Mouse (Mus musculus): ENCODE measurements around the gene Cd93.

The Cd93 gene

DNA sequence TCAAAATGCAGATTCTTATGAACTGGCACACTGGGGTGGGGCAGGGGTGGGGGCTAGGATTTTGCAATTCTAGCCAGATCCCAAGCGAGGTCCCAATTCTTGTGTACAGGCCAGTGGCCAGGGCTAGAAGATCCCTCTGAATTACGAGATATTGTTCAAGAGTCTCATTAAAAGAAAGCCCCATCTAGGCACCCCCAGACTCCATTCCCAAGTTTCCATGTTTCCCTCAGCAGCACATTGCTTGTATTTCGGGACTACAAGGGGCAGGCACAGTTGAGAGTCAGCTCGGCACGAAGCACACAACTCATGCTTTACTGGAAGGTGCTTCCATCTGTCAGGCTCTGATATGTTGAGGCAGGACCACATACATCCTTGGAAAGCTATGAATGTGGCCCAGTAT lies 38.5 kb downstream of the Cd93 start:
- DNase-seq (ENCODE audit: low read depth, low spot score), result no peak

DNA sequence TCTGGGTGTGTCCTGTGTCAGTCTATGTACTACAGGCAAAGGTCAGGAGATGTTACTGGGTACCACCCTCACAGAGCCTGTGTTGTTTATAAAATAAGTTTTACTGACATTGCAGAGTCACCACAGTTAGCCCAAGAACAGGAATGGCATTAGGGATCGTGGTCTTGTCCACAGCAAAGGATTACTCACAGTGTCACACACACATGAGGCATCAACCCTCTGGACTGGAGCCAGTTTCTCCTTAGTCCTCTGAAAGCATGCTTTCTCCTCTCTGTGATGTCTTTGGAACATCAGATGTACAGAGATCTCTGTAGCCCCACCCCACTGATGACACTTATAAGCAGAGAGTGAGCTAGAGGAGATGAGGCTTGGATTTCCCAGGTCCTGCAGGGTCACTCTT lies 41.1 kb downstream of the Cd93 start:
- DNase-seq (ENCODE audit: low read depth, low spot score), result no peak

DNA sequence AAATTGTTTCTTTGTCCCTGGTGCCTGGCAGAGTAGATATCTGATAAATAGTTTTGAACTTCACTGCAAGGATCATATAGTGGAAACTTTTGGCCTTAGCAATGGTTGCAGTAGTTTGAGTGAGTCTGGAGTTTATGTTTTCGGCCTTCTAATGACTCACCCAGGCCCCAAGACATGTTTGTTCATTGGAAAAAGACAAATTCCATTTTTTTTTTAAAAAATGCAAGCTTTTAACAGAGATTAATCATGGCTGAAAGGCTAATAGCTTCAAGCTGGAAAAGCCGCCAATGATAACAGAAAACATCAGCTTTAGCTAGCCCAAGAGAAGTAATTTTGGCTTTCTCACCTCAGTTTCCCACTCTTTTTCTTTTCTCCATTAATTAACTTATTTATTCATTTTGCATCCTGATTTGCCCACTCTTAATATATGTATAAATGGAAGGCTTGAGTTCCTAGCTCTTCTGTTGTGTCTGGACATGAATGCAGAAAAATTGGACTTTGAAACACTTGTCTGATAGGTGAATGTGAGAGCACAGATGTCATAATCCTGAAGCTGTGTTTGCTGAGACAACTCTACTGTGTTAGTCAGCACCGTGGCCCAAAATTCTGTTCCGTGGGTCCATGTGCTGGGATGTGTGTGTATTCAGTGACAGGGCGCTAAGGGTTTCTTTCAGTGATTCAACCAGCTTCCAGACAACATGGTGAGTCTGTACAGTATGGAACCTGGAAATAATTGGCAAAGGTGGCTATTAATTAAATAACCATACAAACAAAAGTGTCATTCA lies 44.3 kb downstream of the Cd93 start:
- no peak for DNase-seq (ENCODE audit: low read depth, low spot score)

DNA sequence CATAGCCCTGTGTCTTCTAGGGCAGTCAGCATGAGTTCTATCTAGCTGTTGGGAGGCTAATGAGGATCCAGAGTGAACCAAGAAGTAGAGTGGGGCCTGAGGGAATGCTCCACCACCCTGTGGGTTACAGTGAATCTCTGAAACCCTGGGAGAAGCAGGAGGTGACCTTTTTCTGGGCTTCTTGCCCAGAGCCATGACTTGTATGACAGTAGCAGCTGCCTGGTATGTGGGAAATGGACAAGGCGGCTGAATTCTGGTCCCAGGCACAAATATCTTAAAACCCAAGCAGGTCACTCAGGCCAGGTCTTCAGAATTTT lies 45.6 kb downstream of the Cd93 start:
- DNase-seq (ENCODE audit: low read depth, low spot score), result no peak

DNA sequence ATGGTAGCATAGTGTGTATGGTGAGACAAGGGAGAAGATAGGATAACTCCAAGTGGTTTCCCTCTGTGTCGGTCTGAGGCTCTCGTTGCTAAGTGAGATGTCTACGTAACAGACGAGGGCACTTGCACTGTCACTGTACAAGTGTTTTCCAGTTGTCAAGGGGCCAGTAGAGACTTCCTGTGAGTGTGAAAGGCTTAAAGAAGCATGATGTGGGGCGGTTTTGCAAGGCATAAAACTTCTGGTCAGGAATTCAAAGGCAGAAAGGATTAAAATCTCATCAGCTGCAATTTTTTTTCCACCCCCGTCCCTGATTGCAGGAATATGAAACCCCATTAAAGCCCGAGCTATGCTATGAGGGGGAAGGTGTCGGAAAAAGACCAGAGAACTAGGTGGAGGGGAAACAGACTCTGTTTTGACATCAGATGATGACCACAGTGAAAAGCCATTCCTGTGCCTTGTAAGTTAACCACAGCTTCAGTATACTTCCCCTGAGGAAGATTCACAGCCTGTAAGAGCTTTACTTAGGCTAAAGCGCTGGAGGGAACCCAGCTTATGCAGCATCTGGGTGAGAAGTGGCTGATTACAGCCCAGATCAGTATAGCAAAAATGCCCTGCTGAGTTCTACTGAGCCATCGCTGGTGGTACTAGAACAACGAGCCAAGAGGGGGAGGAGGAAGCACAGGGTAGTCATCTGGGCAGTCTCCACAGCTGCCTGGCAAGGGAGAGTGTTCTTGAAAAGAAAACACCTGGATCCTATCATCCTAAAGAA lies 46.2 kb downstream of the Cd93 start:
- DNase-seq (ENCODE audit: low read depth, low spot score), result no peak

DNA sequence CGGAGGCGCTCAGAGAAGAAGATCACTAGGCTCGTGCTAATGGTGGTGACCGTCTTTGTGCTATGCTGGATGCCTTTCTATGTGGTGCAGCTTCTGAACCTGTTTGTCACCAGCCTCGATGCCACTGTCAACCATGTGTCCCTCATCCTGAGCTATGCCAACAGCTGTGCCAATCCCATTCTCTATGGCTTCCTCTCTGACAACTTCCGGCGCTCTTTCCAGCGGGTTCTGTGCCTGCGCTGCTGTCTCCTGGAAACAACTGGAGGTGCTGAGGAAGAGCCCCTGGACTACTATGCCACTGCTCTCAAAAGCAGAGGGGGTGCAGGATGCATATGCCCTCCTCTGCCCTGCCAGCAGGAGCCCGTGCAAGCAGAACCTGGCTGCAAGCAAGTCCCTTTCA lies 47.2 kb downstream of the Cd93 start:
- no peak for DNase-seq (ENCODE audit: low read depth, low spot score)

DNA sequence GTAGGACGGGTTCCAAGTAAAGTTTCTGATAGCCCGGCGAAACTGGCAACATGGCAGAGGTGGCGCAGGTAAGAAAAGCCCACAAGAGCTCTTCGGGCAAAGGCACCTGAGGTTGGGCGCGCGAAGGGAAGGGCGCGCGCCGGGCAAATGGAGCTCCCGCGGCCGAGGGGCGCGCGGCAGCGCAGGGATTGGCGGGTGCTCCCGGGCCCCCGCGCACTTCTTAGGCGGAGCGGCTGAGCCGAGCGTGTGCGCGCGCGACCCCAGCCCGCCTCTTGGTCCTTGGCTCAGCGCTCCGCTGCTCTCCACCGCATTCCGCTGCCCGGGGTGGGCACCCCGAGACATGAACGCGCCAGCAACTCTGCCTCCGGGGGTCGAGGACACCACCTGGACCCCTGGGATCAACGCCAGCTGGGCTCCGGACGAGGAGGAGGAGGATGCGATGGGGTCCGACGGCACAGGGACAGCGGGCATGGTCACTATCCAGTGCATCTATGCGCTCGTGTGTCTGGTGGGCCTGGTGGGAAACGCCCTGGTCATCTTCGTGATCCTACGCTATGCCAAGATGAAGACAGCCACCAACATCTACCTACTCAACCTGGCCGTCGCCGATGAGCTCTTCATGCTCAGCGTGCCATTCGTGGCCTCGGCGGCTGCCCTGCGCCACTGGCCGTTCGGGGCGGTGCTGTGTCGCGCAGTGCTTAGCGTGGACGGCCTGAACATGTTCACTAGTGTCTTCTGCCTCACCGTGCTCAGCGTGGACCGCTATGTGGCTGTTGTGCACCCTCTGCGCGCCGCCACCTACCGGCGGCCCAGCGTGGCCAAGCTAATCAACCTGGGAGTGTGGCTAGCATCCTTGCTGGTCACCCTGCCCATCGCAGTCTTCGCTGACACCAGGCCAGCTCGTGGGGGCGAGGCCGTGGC lies 48.0 kb downstream of the Cd93 start, which contains the start of gene Sstr4:
Gene Sstr4, plus strand, starts transcription at position 214 of the 921 bp plus-strand sequence.
- no peak for DNase-seq (ENCODE audit: low read depth, low spot score)

DNA sequence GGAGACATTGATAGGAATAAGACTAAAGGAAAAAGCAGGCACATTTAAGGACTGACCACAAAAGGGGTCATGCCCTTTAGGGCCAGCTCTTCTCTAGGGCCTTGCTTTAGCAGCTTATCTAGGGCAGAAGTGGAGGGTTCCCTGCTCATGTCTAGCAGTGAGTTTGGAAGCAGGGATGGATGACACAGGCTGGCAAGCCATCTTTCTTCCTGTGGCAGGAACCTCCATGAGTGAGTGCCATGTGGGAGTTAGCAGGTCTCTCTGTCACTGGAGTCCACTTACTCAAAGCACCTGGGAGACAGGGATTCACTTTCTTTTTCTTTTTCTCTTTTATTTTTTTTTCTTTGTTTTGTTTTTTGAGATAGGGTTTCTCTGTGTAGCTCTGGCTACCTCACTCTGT lies 49.5 kb downstream of the Cd93 start:
- no peak for DNase-seq (ENCODE audit: low read depth, low spot score)

DNA sequence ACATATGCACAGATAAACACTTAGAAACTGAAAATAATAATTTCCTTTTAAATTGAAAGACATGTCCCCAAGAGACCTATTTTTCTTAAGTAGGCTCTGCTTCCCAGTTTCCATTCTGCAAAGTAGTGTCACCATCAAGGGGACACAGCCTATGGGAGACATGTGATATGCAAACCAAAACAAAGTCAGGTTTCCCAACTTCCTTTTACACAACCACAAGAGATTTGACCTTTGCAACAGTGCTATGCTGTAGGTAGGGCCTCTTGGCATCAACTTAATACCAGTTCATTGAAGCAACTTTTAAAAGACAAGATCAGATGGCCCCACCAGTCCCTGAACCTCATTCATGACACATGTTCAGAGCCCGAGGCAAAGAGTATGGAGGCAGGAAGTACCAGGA lies 50.2 kb downstream of the Cd93 start:
- DNase-seq (ENCODE audit: low read depth, low spot score), result no peak

DNA sequence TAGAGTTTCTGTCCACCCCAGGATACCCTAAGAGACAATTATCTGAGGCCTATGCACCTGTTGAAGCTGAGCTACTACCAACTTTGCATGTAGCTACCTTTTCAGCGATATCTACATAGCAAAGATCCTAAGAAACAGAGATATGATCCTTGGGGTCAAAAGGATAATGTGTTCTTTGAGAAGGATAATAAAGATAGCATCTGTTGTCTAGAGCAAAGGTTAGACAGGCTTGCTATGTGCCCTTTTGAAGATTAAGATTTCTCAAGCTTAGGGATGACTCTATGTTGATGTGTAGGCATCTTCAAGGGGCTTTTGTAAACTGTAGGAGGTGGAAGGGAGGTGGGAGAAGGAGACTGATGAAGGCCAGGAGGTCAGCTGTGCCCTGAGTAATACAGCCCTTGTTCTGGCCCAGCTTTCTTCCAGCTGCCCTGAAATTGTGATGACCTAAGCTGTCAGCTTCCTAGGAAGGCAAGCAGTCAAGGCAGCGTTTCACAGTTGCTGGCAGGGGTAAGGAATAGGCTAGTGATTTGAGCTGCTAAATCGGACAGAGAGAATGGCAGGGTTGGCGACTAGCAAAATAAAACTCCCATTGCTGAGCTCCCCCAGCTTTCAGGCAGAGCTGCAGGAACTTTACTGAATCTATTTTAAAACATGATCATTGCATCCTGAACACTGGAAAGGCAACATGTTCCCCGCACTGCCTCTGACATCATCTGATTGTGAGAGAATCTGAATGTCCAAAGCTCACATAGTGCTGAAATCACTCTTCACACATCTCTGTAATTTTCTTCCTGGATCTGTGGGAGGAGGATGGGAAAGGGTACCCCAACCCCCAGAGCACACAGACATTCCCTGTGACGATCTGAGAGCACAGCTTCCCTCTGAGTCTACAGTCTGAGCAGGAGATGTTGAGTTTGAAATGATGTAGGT lies 55.4 kb downstream of the Cd93 start:
- DNase-seq (ENCODE audit: low read depth, low spot score), result no peak

DNA sequence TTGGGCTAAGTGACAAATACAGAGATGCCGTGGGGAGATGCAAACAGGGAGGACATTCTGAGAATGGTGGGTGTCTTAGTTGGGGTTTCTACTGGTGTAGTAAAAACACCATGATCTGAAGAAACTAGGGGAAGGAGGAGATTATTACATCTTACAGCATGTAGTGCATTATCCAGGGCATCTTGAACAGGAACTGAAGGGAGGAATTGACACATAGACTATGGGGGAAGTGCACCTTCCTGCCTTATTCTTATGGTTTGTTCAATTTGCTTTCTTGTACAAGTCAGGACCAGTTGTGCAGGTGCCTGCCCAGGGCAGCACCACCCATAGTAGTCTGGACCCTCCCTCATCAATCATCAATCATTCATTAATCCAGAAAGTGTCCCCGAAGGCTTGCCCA lies 56.4 kb downstream of the Cd93 start:
- no peak for DNase-seq (ENCODE audit: low read depth, low spot score)
